Mouse (Mus musculus) embryonic facial prominence, embryonic 10.5 days (tissue): ENCODE measurements around the gene Tmem86b. TPM values are rescaled to one million over a fixed set of nuclear protein-coding genes. Genes with fewer than 3 reads are reported as not detected.
"Not testable (repeated sequence)": the region's sequence is repeated elsewhere in the genome, so short reads cannot be mapped to it uniquely, and the experiment has no call there.

Experiments
- DNase-seq: peaks from one replicate; pipeline ENCODE4 v3.0.0-alpha.2; 2017; ENCODE audit warnings: low spot score
- H3K27ac ChIP-seq: fragments of 300-500 bp; sonication (generic); replicated peaks from 2 replicates; pipeline ENCODE4 v1.5.1; 2016; ENCODE audit warnings: mild to moderate bottlenecking
- H3K27me3 ChIP-seq: fragments of 300-500 bp; sonication (generic); replicated peaks from 2 replicates; pipeline ENCODE4 v1.6.1; 2016; ENCODE audit warnings: low read depth, mild to moderate bottlenecking; ENCODE audit not compliant: poor library complexity, severe bottlenecking
- H3K36me3 ChIP-seq: fragments of 300-500 bp; sonication (generic); replicated peaks from 2 replicates; pipeline ENCODE4 v1.6.1; 2016; ENCODE audit warnings: mild to moderate bottlenecking, moderate library complexity
- H3K4me1 ChIP-seq: fragments of 300-500 bp; sonication (generic); 2 replicates; pipeline ENCODE4 v1.6.1; 2016
- H3K4me3 ChIP-seq: fragments of 300-500 bp; sonication (generic); 2 replicates; pipeline ENCODE4 v1.5.1; 2016; ENCODE audit warnings: mild to moderate bottlenecking, moderate library complexity
- H3K9me3 ChIP-seq: fragments of 300-500 bp; sonication (generic); 2 replicates; pipeline ENCODE4 v1.6.1; 2016; ENCODE audit warnings: mild to moderate bottlenecking
- WGBS: fragments of 180-500 bp; shearing (Covaris S2); methylation state at CpG from one replicate; pipeline ENCODE4 v1.1.7; 2016; 5-methylcytosine and 5-hydroxymethylcytosine counted together
- microRNA-seq: library from miRNA; unstranded; fragments of <30 nt; microRNA quantifications from one replicate; pipeline ENCODE4, GENCODE M21; 2017
- polyA plus RNA-seq: library from polyadenylated mRNA; unstranded; fragments of >200 nt; fragmentation: Nextera tagmentation; extraction: Ambion mirVana; gene quantifications from 2 replicates; pipeline ENCODE4 v1.2.1, GENCODE M21; 2016

Gene Tmem86b
- polyA plus RNA-seq, 1 experiment from 2014 or later, result 2.1 TPM

GRCm38 (mm10) chr7:4611921-4612341, 19.3 kb downstream of the Tmem86b start:
- Histone ChIP-seq H3K27ac (no peak overlapping the region), H3K36me3 (no peaks in the 10 kb centered on the region), H3K4me1 (no peaks in the 10 kb centered on the region), H3K9me3 (no peaks in the 10 kb centered on the region), H3K4me3 (no peak overlapping the region), H3K27me3 (no peaks in the 10 kb centered on the region)
- 83% methylated on average over 12 of the region's 12 CpGs for WGBS
- DNase-seq, result no peak

DNA sequence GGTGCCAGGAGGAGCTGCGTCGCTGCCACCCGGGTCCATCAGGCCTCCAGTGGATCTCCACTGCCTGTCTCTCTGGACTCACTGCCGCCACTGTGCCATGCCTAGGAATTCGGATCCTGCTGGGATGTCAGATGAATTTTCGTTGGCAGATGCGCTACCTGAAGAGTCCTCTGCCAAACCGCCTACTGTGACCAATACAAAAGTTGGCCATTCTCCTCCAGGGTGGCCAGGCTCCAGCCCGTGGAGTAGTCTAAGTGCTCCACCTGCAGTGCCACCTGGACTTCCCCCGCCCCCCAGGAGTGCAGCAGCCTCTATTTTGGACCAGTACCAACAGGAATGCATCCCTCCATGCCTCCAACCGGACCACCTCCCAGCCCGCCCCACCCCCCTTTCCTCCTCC, 19.7 kb downstream of the Tmem86b start:
- Histone ChIP-seq H3K27me3 (no peaks in the 10 kb centered on the region), H3K4me3 (no peak overlapping the region), H3K4me1 (no peaks in the 10 kb centered on the region), H3K27ac (no peak overlapping the region), H3K9me3 (no peaks in the 10 kb centered on the region), H3K36me3 (no peaks in the 10 kb centered on the region)
- 83% methylated on average over 12 of the region's 12 CpGs for WGBS
- DNase-seq, result no peak

- 63% methylated on average over 5 of the region's 5 CpGs for WGBS
- no peaks in the 10 kb centered on the region for H3K4me1 ChIP-seq
These were observed 23.2 kb downstream of the Tmem86b start for GRCm38 (mm10) chr7:4608002-4608401.

DNA sequence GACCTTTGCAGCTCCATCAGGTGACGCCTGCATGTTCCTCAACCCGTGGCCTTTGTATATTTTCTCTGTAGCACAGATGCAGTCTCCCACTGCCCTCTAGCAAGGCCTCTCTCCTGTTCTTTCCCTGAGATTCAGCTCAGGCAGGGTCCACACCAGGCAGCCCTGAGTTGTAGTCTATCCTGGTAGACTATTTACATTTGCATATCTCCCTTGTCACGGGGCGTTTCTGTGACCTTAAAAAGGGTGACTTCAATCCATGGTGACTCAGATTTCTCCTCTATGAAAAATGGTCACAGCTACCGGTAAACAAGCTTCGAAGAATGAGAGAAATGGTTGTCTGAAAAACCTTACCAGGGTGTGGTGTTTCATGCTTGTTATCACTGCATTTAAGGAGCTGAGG, 27.3 kb downstream of the Tmem86b start, which contains the start of gene Ptprh:
TSS of gene Ptprh (minus strand) at position 169 of the 400 bp plus-strand sequence.
- Histone ChIP-seq H3K4me3 (no peak within 1 kb of the TSS), H3K9me3 (0 out of 2 replicates have a peak, but pooled peaks cover 9% of the 10 kb centered on the region), H3K27me3 (no peaks in the 10 kb centered on the region), H3K36me3 (no peaks in the 10 kb centered on the region), H3K4me1 (no peaks in the 10 kb centered on the region), H3K27ac (no peak within 1 kb of the TSS)
- 85% methylated on average over 6 of the region's 6 CpGs for WGBS
- no peak for DNase-seq

More at GRCm38 (mm10) chr7:4608002-4608401, 23.2 kb downstream of the Tmem86b start:
- H3K9me3 ChIP-seq, result no peaks in the 10 kb centered on the region
- H3K4me3 ChIP-seq, result no peak overlapping the region
- no peaks in the 10 kb centered on the region for H3K36me3 ChIP-seq
- H3K27ac ChIP-seq, result no peak overlapping the region
- H3K27me3 ChIP-seq, result no peaks in the 10 kb centered on the region
- no peak for DNase-seq

DNA sequence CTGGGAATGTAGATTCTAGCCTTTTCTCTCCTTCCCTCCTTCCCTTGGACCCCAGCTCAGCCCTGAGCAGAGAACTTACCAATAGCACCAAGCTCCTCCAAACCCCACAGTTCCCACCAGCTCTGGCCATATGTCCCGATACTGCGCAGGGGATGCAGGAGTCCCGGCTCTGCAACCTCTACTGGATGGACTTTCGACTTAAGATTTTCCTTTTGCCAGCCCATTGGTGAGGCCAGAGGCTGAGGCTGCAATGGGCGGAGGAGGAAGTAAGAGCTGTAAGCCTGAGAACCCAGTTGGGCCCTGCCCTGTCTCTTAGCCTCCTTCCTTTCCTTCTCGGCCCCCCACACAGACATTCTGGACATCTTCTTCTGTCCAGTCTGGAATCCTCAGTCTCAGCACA, 28.3 kb downstream of the Tmem86b start:
- Histone ChIP-seq H3K27me3 (no peaks in the 10 kb centered on the region), H3K36me3 (no peaks in the 10 kb centered on the region), H3K4me1 (no peaks in the 10 kb centered on the region), H3K4me3 (no peak overlapping the region), H3K9me3 (0 out of 2 replicates have a peak, but pooled peaks cover 11% of the 10 kb centered on the region), H3K27ac (no peak overlapping the region)
- WGBS, result 84% methylated on average over 6 of the region's 6 CpGs
- no peak for DNase-seq

DNA sequence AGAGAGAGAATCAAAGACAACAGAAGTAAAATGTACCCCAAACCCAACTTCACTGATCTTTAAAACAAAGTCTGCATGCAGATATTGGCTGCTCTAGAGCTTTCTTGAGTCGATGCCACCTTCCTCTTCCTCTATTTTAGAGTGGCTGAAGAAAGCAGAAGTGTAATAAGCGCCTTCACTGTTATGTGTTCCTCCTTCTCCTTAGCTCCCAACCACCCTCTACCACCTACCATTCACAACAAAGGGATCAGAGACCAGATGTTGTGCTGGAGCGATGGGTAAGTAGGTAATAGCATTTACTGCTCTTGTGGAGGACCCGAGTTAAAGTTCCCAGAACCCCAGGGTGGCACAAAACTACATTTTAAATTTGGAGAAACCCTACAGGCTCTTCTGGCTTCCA, 34.2 kb downstream of the Tmem86b start:
- not testable (repeated sequence) for H3K27me3 ChIP-seq, H3K4me3 ChIP-seq, DNase-seq, H3K36me3 ChIP-seq, H3K4me1 ChIP-seq, H3K27ac ChIP-seq
- WGBS, result 78% methylated on average over 4 of the region's 4 CpGs
- H3K9me3 ChIP-seq, result 0 out of 2 replicates have a peak, but pooled peaks cover 11% of the 10 kb centered on the region

- not testable (repeated sequence) for H3K27ac ChIP-seq, H3K36me3 ChIP-seq, H3K4me3 ChIP-seq, H3K4me1 ChIP-seq, DNase-seq, H3K9me3 ChIP-seq, H3K27me3 ChIP-seq
- 82% methylated on average over 3 of the region's 3 CpGs for WGBS
These were observed 49.7 kb downstream of the Tmem86b start for GRCm38 (mm10) chr7:4581481-4581880.

Small RNA genes lying within 50 kb of the gene (microRNA-seq; reads per million reads assigned to microRNA genes)
- gene Gm23577, result not detected

Other genes starting within 250 kb of the Tmem86b start
- 0.24 and 0.31 TPM in 2 replicates for gene Gp6, start 233.7 kb downstream of the Tmem86b start, polyA plus RNA-seq
- 35.5 and 36.9 TPM in 2 replicates for gene Rdh13, start 185.8 kb downstream of the Tmem86b start, polyA plus RNA-seq
- 4.8 and 5.3 TPM in 2 replicates for gene Eps8l1, start 170.7 kb downstream of the Tmem86b start, polyA plus RNA-seq
- 35.5 and 40.5 TPM in 2 replicates for gene Ppp1r12c, start 129.7 kb downstream of the Tmem86b start, polyA plus RNA-seq
- 8.3 and 10.4 TPM in 2 replicates for gene Tnnt1, start 115.0 kb downstream of the Tmem86b start, polyA plus RNA-seq
- 2.7 and 3.6 TPM in 2 replicates for gene Tnni3, start 107.2 kb downstream of the Tmem86b start, polyA plus RNA-seq
- gene Dnaaf3, start 99.0 kb downstream of the Tmem86b start, polyA plus RNA-seq, result 1.9 and 3.0 TPM in 2 replicates
- 4.3 and 5.6 TPM in 2 replicates for gene Syt5, start 83.9 kb downstream of the Tmem86b start, polyA plus RNA-seq
- not detected in 2 replicates for gene Ptprh, start 27.4 kb downstream of the Tmem86b start, polyA plus RNA-seq
- 9.3 and 11.0 TPM in 2 replicates for gene Ppp6r1, start 27.6 kb upstream of the Tmem86b start, polyA plus RNA-seq
- 131 and 136 TPM in 2 replicates for gene Hspbp1, start 53.6 kb upstream of the Tmem86b start, polyA plus RNA-seq
- 2.0 and 2.2 TPM in 2 replicates for gene Brsk1, start 59.2 kb upstream of the Tmem86b start, polyA plus RNA-seq
- 0.14 and 0.20 TPM in 2 replicates for gene Tmem150b, start 93.8 kb upstream of the Tmem86b start, polyA plus RNA-seq
- 102 and 103 TPM in 2 replicates for gene Kmt5c, start 108.7 kb upstream of the Tmem86b start, polyA plus RNA-seq
- gene Cox6b2, start 121.7 kb upstream of the Tmem86b start, polyA plus RNA-seq, result 42.5 and 46.0 TPM in 2 replicates
- not detected in 2 replicates for gene Fam71e2, start 139.9 kb upstream of the Tmem86b start, polyA plus RNA-seq
- gene Il11, start 151.4 kb upstream of the Tmem86b start, polyA plus RNA-seq, result 0.15 and 0.19 TPM in 2 replicates
- gene Tmem190, start 151.5 kb upstream of the Tmem86b start, polyA plus RNA-seq, result not detected in 2 replicates
- 4.1 and 4.2 TPM in 2 replicates for gene Tmem238, start 158.2 kb upstream of the Tmem86b start, polyA plus RNA-seq
- gene Rpl28, start 161.5 kb upstream of the Tmem86b start, polyA plus RNA-seq, result 386 and 403 TPM in 2 replicates
- gene Ube2s, start 181.2 kb upstream of the Tmem86b start, polyA plus RNA-seq, result 422 and 438 TPM in 2 replicates
- gene Shisa7, start 213.3 kb upstream of the Tmem86b start, polyA plus RNA-seq, result 0.23 and 0.35 TPM in 2 replicates
- gene Isoc2b, start 238.8 kb upstream of the Tmem86b start, polyA plus RNA-seq, result 2.6 and 4.1 TPM in 2 replicates
- gene Isoc2a, start 245.7 kb upstream of the Tmem86b start, polyA plus RNA-seq, result 0.68 and 0.86 TPM in 2 replicates